Mouse (Mus musculus) central nervous system, embryonic 14 days (tissue): ENCODE data around the gene Rabif. TPM values are rescaled to one million over a fixed set of nuclear protein-coding genes. Genes with fewer than 3 reads are reported as not detected.

ENCODE experiments used
- polyA plus RNA-seq: library from polyadenylated mRNA; depleted of rRNA; stranded (reverse); fragments of >200 nt; gene quantifications from 2 replicates; pipeline ENCODE4 v1.2.3, GENCODE M21; 2012; rRNA removed

Rabif gene
- polyA plus RNA-seq, result 31.1 and 32.4 TPM in 2 replicates

DNA sequence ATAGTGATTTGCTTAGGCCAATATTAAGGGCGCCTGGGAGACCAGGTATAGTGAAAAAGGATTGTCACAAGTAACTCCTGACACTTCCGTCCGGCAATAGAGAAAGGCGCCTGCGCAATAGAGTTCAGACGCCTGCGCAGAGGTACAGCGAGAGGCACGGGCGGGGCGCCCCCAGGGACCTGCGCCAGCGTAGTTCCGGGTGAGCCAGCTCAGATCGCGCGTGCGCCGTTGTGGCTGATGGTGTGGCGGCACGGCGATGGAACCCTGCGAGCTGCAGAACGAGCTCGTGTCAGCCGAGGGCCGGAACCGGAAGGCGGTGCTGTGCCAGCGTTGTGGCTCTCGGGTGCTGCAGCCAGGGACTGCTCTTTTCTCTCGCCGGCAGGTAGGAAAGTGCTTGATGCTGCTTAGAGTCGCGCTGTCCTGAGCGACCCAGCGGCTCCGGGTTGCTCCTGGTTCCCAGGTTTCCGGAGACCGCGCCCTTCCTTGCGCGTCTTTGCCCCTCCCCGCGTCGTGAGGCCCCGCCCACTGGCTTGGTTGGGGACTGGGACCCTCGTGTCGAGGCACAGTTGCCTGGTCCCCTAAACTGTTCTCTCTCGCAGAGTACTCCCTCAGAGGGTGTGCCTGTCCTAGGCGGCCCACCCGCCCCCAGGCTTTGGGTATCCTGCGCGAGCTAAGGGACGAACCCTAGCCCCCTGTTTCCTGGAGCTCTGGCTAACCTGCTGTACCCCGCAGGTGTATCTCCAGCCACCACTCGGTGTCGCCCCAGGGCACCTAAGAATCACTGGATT, at the start of gene Rabif:
TSS of gene Rabif (plus strand) at position 221 of the 788 bp plus-strand sequence.

DNA sequence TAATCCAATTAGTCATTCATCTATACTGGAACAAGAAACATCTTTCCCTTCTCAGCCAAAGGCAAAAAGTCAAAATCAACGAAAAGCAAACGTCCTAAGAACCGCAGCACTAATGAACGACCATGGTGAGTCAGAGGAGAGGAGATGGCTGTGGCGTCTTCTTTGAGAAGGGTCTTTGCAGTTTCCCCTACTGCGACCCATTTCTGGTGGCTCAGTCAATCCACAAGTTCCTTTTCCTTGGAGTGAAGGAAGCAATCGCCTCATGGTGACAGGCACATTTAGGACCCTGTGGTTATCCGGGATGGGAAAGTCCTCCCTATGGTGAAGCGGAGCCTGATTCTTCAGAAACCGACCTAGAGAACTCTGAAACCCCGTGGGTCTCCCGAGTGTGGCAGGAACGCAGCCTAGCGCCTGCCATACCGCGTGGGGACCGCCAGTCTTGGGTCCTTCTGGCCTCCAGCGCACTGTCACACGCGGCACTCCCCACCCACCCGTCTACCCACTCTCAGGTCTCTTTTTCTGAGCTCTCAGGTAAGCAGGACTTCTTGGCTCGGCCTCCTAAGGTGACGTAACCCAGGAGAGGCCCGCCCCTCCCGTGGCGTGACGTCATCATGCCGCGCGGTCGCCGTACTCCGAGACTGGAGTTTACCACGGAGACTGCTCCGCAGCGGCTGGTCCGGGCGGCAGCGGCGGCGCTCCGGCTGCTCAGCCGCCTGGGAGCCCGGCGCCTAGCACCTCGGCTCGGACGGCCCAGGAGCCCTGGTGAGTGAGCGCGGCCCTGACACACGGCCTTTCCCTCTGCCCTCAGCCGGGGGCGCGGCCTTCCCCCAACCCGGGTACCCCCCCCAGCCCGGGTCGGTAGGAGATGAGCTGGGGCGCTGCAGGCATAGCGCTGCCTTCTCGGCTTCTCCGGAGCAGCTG, 39.3 kb upstream of the Rabif start, which contains the start of gene Klhl12:
TSS of gene Klhl12 (plus strand) at position 628 of the 921 bp plus-strand sequence.

DNA sequence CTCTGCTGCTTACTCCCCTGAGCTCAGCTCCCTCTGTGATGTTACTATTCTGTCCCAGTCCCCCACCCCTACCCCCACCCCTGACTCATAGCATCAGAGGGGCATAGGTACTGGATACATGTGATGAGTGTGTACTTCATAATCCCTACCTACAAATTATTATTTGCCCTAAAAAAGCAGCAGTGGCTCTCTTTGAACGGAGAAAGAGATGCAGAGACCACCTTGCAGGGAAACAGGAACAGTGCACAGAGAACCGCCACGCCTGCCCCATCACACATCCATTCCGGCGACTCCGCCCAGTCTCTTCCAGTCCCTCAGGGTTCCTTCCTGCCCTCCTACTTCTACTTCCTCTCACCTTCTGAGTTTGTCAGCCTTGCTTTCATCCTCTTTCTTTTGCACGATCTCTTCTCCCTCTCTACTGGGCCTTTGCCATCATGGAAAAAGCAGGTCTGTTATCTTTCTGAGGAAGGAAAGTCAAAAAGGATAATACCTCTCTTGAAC, 55.2 kb downstream of the Rabif start, which contains the start of gene Mgat4e:
TSS of gene Mgat4e (minus strand) at position 51 of the 501 bp plus-strand sequence.

Other genes starting within 250 kb of the Rabif start
- 0.57 and 25.5 TPM in 2 replicates for gene Myog, start 204.7 kb upstream of the Rabif start, polyA plus RNA-seq
- 22.9 and 30.5 TPM in 2 replicates for gene Ppfia4, start 161.7 kb upstream of the Rabif start, polyA plus RNA-seq
- gene Tmem183a, start 132.7 kb upstream of the Rabif start, polyA plus RNA-seq, result 112 and 121 TPM in 2 replicates
- 0.04 TPM in 1 of 2 replicates, not detected in the other for gene 4933406M09Rik, start 108.7 kb upstream of the Rabif start, polyA plus RNA-seq
- 13.4 and 19.2 TPM in 2 replicates for gene Cyb5r1, start 89.1 kb upstream of the Rabif start, polyA plus RNA-seq
- 54.3 and 59.4 TPM in 2 replicates for gene Adipor1, start 79.3 kb upstream of the Rabif start, polyA plus RNA-seq
- gene Klhl12, start 39.1 kb upstream of the Rabif start, polyA plus RNA-seq, result 23.9 and 25.3 TPM in 2 replicates
- gene Mgat4e, start 55.0 kb downstream of the Rabif start, polyA plus RNA-seq, result 0.07 TPM in 1 of 2 replicates, not detected in the other
- 47.4 and 52.7 TPM in 2 replicates for gene Kdm5b, start 65.5 kb downstream of the Rabif start, polyA plus RNA-seq
- 3.0 and 4.3 TPM in 2 replicates for gene Syt2, start 152.0 kb downstream of the Rabif start, polyA plus RNA-seq